16 mouse cellular contexts compared by ENCODE assay signal in genomic region chr12:71779418-71779817, GRCm38 (mm10).
"Had no signal": no experiment of that assay in that cellular context is flagged by ENCODE, and none has a peak within 500 bp of the region (broad histone marks: within the 10 kb centered on the region; RNA-seq: fewer than 3 reads in every experiment).

No protein-coding gene starts in this region.

- H3K27ac ChIP-seq: intestine, embryonic 15.5 days; layer of hippocampus, adult 2 months; limb, embryonic 12.5 days; limb, embryonic 15.5 days; liver, embryonic 14.5 days; macrophage; midbrain, embryonic 13.5 days had no signal

- ATAC-seq: intestine, embryonic 15.5 days; liver, postnatal 0 days; lung, postnatal 0 days; midbrain, embryonic 13.5 days had no signal

- DNase-seq: kidney, adult 11 months; kidney, postnatal 10 days; layer of hippocampus, adult 9-11 months; liver, postnatal 0 days; lung, embryonic 14.5 days; thymus, adult 18-20 months; thymus, postnatal 36 days had no signal

- H3K36me3 ChIP-seq: intestine, embryonic 15.5 days; limb, embryonic 12.5 days; limb, embryonic 15.5 days; midbrain, embryonic 13.5 days had no signal

- H3K4me2 ChIP-seq: intestine, embryonic 15.5 days; limb, embryonic 12.5 days; limb, embryonic 15.5 days; liver, embryonic 11.5 days; lung, embryonic 14.5 days; midbrain, embryonic 13.5 days had no signal

- H3K9me3 ChIP-seq: intestine, embryonic 15.5 days; limb, embryonic 12.5 days; limb, embryonic 15.5 days; midbrain, embryonic 13.5 days had no signal

- H3K4me3 ChIP-seq: intestine, embryonic 15.5 days; layer of hippocampus, adult 2 months; limb, embryonic 12.5 days; limb, embryonic 15.5 days; midbrain, embryonic 13.5 days had no signal

- H3K9ac ChIP-seq: intestine, embryonic 15.5 days; limb, embryonic 12.5 days; limb, embryonic 15.5 days; liver, embryonic 14.5 days; liver, postnatal 0 days; lung, embryonic 14.5 days; midbrain, embryonic 13.5 days had no signal

- H3K27me3 ChIP-seq: intestine, embryonic 15.5 days; limb, embryonic 12.5 days; limb, embryonic 15.5 days; midbrain, embryonic 13.5 days had no signal
